Mouse (Mus musculus) cerebellum, adult 8-10 months (tissue): ENCODE results near the gene Ccdc130.

Experiments
- DNase-seq: peaks from one replicate; pipeline ENCODE4 v3.0.0; 2022

Gene Ccdc130

GRCm38 (mm10) chr8:84236998-84237473, 33.1 kb downstream of the Ccdc130 start, which contains the start of gene Zswim4:
Zswim4 (minus strand) TSS chr8:84237055.
- DNase-seq = peak; percentile 99

GRCm38 (mm10) chr8:84236410-84236997, 33.7 kb downstream of the Ccdc130 start:
- DNase-seq = no peak

GRCm38 (mm10) chr8:84235746-84236409, 34.3 kb downstream of the Ccdc130 start:
- DNase-seq = no peak

- DNase-seq = no peak
Observed at GRCm38 (mm10) chr8:84233055-84233454, 37.1 kb downstream of the Ccdc130 start.

- DNase-seq = no peak
Observed at GRCm38 (mm10) chr8:84230735-84231134, 39.4 kb downstream of the Ccdc130 start.

- DNase-seq = no peak
Observed at GRCm38 (mm10) chr8:84223322-84224029, 46.7 kb downstream of the Ccdc130 start.

- no peak for DNase-seq
Observed at GRCm38 (mm10) chr8:84222566-84223165, 47.5 kb downstream of the Ccdc130 start.

- DNase-seq = no peak
Observed at GRCm38 (mm10) chr8:84220105-84220504, 50.1 kb downstream of the Ccdc130 start.

GRCm38 (mm10) chr8:84218143-84218542, 52.0 kb downstream of the Ccdc130 start:
- DNase-seq = no peak

- no peak for DNase-seq
Observed at GRCm38 (mm10) chr8:84217206-84217605, 53.0 kb downstream of the Ccdc130 start.

- DNase-seq = no peak
Observed at GRCm38 (mm10) chr8:84213277-84213676, 56.9 kb downstream of the Ccdc130 start.

- no peak for DNase-seq
Observed at GRCm38 (mm10) chr8:84211881-84212563, 58.2 kb downstream of the Ccdc130 start.

- DNase-seq = no peak
Observed at GRCm38 (mm10) chr8:84211202-84211601, 59.0 kb downstream of the Ccdc130 start.

GRCm38 (mm10) chr8:84210167-84210791, 59.9 kb downstream of the Ccdc130 start:
- peak; percentile 85 for DNase-seq

- no peak for DNase-seq
Observed at GRCm38 (mm10) chr8:84208381-84209380, 61.5 kb downstream of the Ccdc130 start.

GRCm38 (mm10) chr8:84207811-84208210, 62.4 kb downstream of the Ccdc130 start:
- DNase-seq = no peak
